Mouse (Mus musculus) ES-Bruce4 (cell line): Measurements from ENCODE around the gene Elf5.

Source experiments
- CTCF ChIP-seq: IDR thresholded peaks from one replicate; pipeline ENCODE4 v1.8.1; 2011; ENCODE audit warnings: low read depth, low read length
- EP300 ChIP-seq: IDR thresholded peaks from 2 replicates; pipeline ENCODE4 v1.6.1; 2011; ENCODE audit warnings: low read depth, low read length; ENCODE audit not compliant: insufficient read depth
- POLR2A ChIP-seq: IDR thresholded peaks from one replicate; pipeline ENCODE4 v1.8.1; 2011; ENCODE audit warnings: low read length; ENCODE audit not compliant: insufficient read depth

GRCm38 (mm10) chr2:103420650-103421507, 9.4 kb downstream of the Elf5 start:
- TF ChIP-seq CTCF (no peak), POLR2A (no peak), EP300 (no peak)
